ENCODE assay signal across 8 mouse cellular contexts in the genomic region with DNA sequence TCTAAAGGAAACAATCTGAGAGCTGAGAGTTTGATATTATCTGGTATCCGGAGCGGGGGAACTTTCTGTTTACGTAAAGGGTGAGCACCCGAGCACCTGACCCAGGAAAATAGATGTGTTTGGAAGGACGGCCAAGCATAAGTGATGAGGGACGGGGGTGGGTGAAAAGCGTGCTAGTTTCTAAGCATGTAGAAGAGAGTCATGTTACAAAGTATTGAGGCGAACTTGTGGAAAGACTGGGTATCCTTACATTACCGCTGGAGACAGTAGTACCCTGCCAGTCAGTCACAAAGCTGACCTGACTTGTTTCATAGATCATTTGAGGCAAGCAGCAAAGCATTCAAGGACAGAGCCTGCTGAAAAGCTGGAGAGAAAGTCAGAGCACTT. TPM values are rescaled to one million over a fixed set of nuclear protein-coding genes. Genes with fewer than 3 reads are reported as not detected.
DNase-seq lines count a peak whose midpoint lies in the region; ATAC-seq and TF ChIP-seq lines count a peak whose summit lies in the region.

No protein-coding gene starts in this region.

- H3K4me1 ChIP-seq in forebrain, embryonic 10.5 days: peaks cover 33% of the 10 kb centered on the region
- peaks cover 12 to 30% of the 10 kb centered on the region in 2 experiments for H3K4me1 ChIP-seq in liver, embryonic 14.5 days (replicated peaks; ENCODE audit: control insufficient read depth in 2 of 2, insufficient read depth in 2 of 2, low read length in 1 of 2)

- peak overlapping the region; percentile 72 for H3K9ac ChIP-seq in liver, embryonic 14.5 days (replicated peaks)

- peak overlapping the region; percentile 90 for H3K4me3 ChIP-seq in forebrain, embryonic 10.5 days
- peak overlapping the region; percentile 79 to 99 for H3K4me3 ChIP-seq in liver, embryonic 14.5 days (ENCODE audit: insufficient read depth in 1 of 2, low read depth in 2 of 2, low read length in 2 of 2)

- peaks cover 13% of the 10 kb centered on the region; the same call in 1 of the 2 replicates for H3K36me3 ChIP-seq in forebrain, embryonic 10.5 days (replicated peaks)
- no peaks in the 10 kb centered on the region for H3K36me3 ChIP-seq in liver, embryonic 14.5 days (replicated peaks; ENCODE audit: control insufficient read depth, insufficient read depth, low read depth)

- WGBS in forebrain, embryonic 10.5 days: under 1% methylated on average over 9 of the region's 9 CpGs
- WGBS in liver, embryonic 14.5 days (ENCODE audit: insufficient replicate concordance): under 1% methylated on average over 9 of the region's 9 CpGs

- H3K27me3 ChIP-seq in forebrain, embryonic 10.5 days (ENCODE audit: poor library complexity, severe bottlenecking): no peaks in the 10 kb centered on the region
- H3K27me3 ChIP-seq in liver, embryonic 14.5 days (ENCODE audit: control insufficient read depth, insufficient read depth, low read length): no peaks in the 10 kb centered on the region

- TF ChIP-seq EP300 in liver, embryonic 14.5 days (IDR thresholded peaks at IDR 0.05; ENCODE audit: low read depth): no peak

- H3K4me2 ChIP-seq in liver, embryonic 14.5 days (ENCODE audit: low read depth): peak overlapping the region; percentile 69

- peak overlapping the region; percentile 100 for H3K27ac ChIP-seq in forebrain, embryonic 10.5 days
- H3K27ac ChIP-seq in liver, embryonic 14.5 days: peak overlapping the region; percentile 15

- no peaks in the 10 kb centered on the region for H3K9me3 ChIP-seq in forebrain, embryonic 10.5 days
- H3K9me3 ChIP-seq in liver, embryonic 14.5 days (ENCODE audit: control insufficient read depth, low read length): no peaks in the 10 kb centered on the region

- no peak for DNase-seq in cerebellum, postnatal 36 days
- DNase-seq in 3T3-L1 (ENCODE audit: low read depth, low spot score): peak; percentile 51
- DNase-seq in forebrain, embryonic 10.5 days (ENCODE audit: extremely low spot score, low spot score): no peak
- no peak for DNase-seq in liver, embryonic 14.5 days (ENCODE audit: low read depth in 3 of 3, low spot score in 3 of 3)
- no peak for DNase-seq in B cell, adult 2 months
- DNase-seq in T-cell, adult 2 months (ENCODE audit: low spot score): no peak

- peak; percentile 2; the same call in 1 of the 2 replicates for ATAC-seq in cerebellum, adult (ENCODE audit: insufficient number of reproducible peaks, low FRiP score, low TSS enrichment)
- no peak for ATAC-seq in liver, embryonic 14.5 days (ENCODE audit: insufficient read depth)
- ATAC-seq in megakaryocyte progenitor cell, adult 5-6 weeks (replicated peaks; ENCODE audit: poor library complexity): no peak

- no peak for TF ChIP-seq CTCF in liver, embryonic 14.5 days (IDR thresholded peaks at IDR 0.05; ENCODE audit: low read depth)

RNA-seq across cellular contexts. Expression of a gene that starts 0.5 kb away (rescaled TPM):
- 52.9 and 56.2 TPM in 2 replicates for polyA plus RNA-seq in forebrain, embryonic 10.5 days (2016; fragmentation: Nextera tagmentation; extraction: Ambion mirVana)
- 2.2 and 5.7 TPM in 2 replicates for polyA plus RNA-seq in liver, embryonic 14.5 days (2012; rRNA removed)
- 15.5 and 16.7 TPM in 2 replicates for polyA plus RNA-seq in liver, embryonic 14.5 days (2014; fragmentation: Nextera tagmentation; extraction: Ambion mirVana)
- total RNA-seq in megakaryocyte progenitor cell, adult 5-6 weeks (2015): 26.0 and 43.3 TPM in 2 replicates
- 30.0 and 40.8 TPM in 2 replicates for total RNA-seq in megakaryocyte progenitor cell, adult 5-6 weeks (2017)

RNA-seq across cellular contexts. Expression of a gene that starts 0.7 kb away (rescaled TPM):
- 158 and 163 TPM in 2 replicates for polyA plus RNA-seq in forebrain, embryonic 10.5 days (2016; fragmentation: Nextera tagmentation; extraction: Ambion mirVana)
- 39.9 and 89.7 TPM in 2 replicates for polyA plus RNA-seq in liver, embryonic 14.5 days (2012; rRNA removed)
- polyA plus RNA-seq in liver, embryonic 14.5 days (2014; fragmentation: Nextera tagmentation; extraction: Ambion mirVana): 99.9 and 102 TPM in 2 replicates
- total RNA-seq in megakaryocyte progenitor cell, adult 5-6 weeks (2015): 105 and 118 TPM in 2 replicates
- total RNA-seq in megakaryocyte progenitor cell, adult 5-6 weeks (2017): 107 and 125 TPM in 2 replicates
